Mouse (Mus musculus) gastrocnemius, postnatal 36 days (tissue): ENCODE measurements around the gene Arid3c. TPM values are rescaled to one million over a fixed set of nuclear protein-coding genes. Genes with fewer than 3 reads are reported as not detected.
"Not testable (repeated sequence)": the region's sequence is repeated elsewhere in the genome, so short reads cannot be mapped to it uniquely, and the experiment has no call there.

ENCODE experiments used
- DNase-seq, 2 experiments: peaks; one replicate each; pipeline ENCODE4 v3.0.0; 2022
- intact Hi-C: fragments of 180-260 bp; cut with DNase I; formaldehyde crosslinking; loops from one replicate; pipeline ENCODE4 v1.15.1; 2025
- long read RNA-seq, 2 experiments: library from polyadenylated mRNA; stranded (forward); transcript quantifications; one replicate each; pipeline ENCODE4 v2.0.0; 2021
- total RNA-seq, 2 experiments: library from RNA; stranded (reverse); gene quantifications; 2 replicates each; pipeline ENCODE4 v1.2.3; 2021

Gene Arid3c
- not detected for total RNA-seq
- long read RNA-seq, experiment 1: 0 reads
- long read RNA-seq, experiment 2: 0 reads

- no peak for DNase-seq
- intact Hi-C loops: no loop called here
Measured at GRCm38 (mm10) chr4:41731052-41731765, at the start of gene Arid3c. TSS of gene Arid3c (minus strand) at chr4:41731142.

- intact Hi-C loops, DNase-seq: not testable (repeated sequence)
Measured at GRCm38 (mm10) chr4:41775840-41776239, 44.9 kb upstream of the Arid3c start.

GRCm38 (mm10) chr4:41774506-41774905 lies 43.6 kb upstream of the Arid3c start:
- DNase-seq, intact Hi-C loops: not testable (repeated sequence)

GRCm38 (mm10) chr4:41774002-41774401 lies 43.1 kb upstream of the Arid3c start, which contains the start of gene Ccl27a:
TSS of gene Ccl27a (minus strand) at chr4:41774247.
- DNase-seq: peak; percentile 60 to 72
- intact Hi-C loops: not testable (repeated sequence)

GRCm38 (mm10) chr4:41773502-41773901 lies 42.6 kb upstream of the Arid3c start:
- intact Hi-C loops: not testable (repeated sequence)
- peak; percentile 60 to 70 for DNase-seq

- intact Hi-C loops, DNase-seq: not testable (repeated sequence)
Measured at GRCm38 (mm10) chr4:41772946-41773345, 42.0 kb upstream of the Arid3c start.

- DNase-seq, intact Hi-C loops: not testable (repeated sequence)
Measured at GRCm38 (mm10) chr4:41767301-41767700, 36.4 kb upstream of the Arid3c start.

- intact Hi-C loops, DNase-seq: not testable (repeated sequence)
Measured at GRCm38 (mm10) chr4:41763176-41763575, 32.2 kb upstream of the Arid3c start.

GRCm38 (mm10) chr4:41762688-41763114 lies 31.8 kb upstream of the Arid3c start:
- peak; percentile 77 to 88 for DNase-seq
- intact Hi-C loops: not testable (repeated sequence)

- DNase-seq: no peak
- intact Hi-C loops: no loop called here
Measured at GRCm38 (mm10) chr4:41762099-41762687, 31.3 kb upstream of the Arid3c start.

GRCm38 (mm10) chr4:41761680-41762079 lies 30.7 kb upstream of the Arid3c start:
- intact Hi-C loops: no loop called here
- no peak for DNase-seq

GRCm38 (mm10) chr4:41760911-41761310 lies 30.0 kb upstream of the Arid3c start:
- no peak for DNase-seq
- intact Hi-C loops: no loop called here

- intact Hi-C loops: no loop called here
- DNase-seq: peak; percentile 86 to 92
Measured at GRCm38 (mm10) chr4:41760288-41760721, 29.4 kb upstream of the Arid3c start.

GRCm38 (mm10) chr4:41759656-41760287 lies 28.8 kb upstream of the Arid3c start:
- intact Hi-C loops: no loop called here
- DNase-seq: no peak

- DNase-seq: no peak
- intact Hi-C loops: no loop called here
Measured at GRCm38 (mm10) chr4:41759206-41759605, 28.3 kb upstream of the Arid3c start.

GRCm38 (mm10) chr4:41758701-41759100 lies 27.8 kb upstream of the Arid3c start:
- DNase-seq: no peak
- intact Hi-C loops: no loop called here

GRCm38 (mm10) chr4:41758021-41758420 lies 27.1 kb upstream of the Arid3c start:
- intact Hi-C loops: no loop called here
- no peak for DNase-seq

- intact Hi-C loops: no loop called here
Measured at GRCm38 (mm10) chr4:41757321-41757720, 26.4 kb upstream of the Arid3c start.

GRCm38 (mm10) chr4:41756440-41756839 lies 25.5 kb upstream of the Arid3c start:
- intact Hi-C loops: no loop called here
- DNase-seq: no peak

More at GRCm38 (mm10) chr4:41757321-41757720, 26.4 kb upstream of the Arid3c start:
- DNase-seq: no peak

GRCm38 (mm10) chr4:41755338-41756305 lies 24.7 kb upstream of the Arid3c start, which contains the start of gene Sigmar1:
TSS of gene Sigmar1 (minus strand) at chr4:41756157.
- intact Hi-C loops: no loop called here
- peak; percentile 82 for DNase-seq
